27 mouse cellular contexts compared by ENCODE assay signal in genomic region chr3:101391991-101392390, GRCm38 (mm10). TPM values are rescaled to one million over a fixed set of nuclear protein-coding genes. Genes with fewer than 3 reads are reported as not detected.
DNase-seq lines count a peak whose midpoint lies in the region; ATAC-seq and TF ChIP-seq lines count a peak whose summit lies in the region.
"Had no signal": no experiment of that assay in that cellular context is flagged by ENCODE, and none has a peak within 500 bp of the region (broad histone marks: within the 10 kb centered on the region; RNA-seq: fewer than 3 reads in every experiment).

No protein-coding gene starts in this region.

- H3K36me3 ChIP-seq in kidney, embryonic 14.5 days (ENCODE audit: control insufficient read depth, insufficient read depth, low read length), result no peaks in the 10 kb centered on the region
- no peaks in the 10 kb centered on the region for H3K36me3 ChIP-seq in small intestine, adult 2 months (ENCODE audit: control insufficient read depth, insufficient read depth, low read length)
- H3K36me3 ChIP-seq: embryonic facial prominence, embryonic 12.5 days; forebrain, embryonic 10.5 days; forebrain, embryonic 15.5 days; heart, embryonic 12.5 days; hindbrain, embryonic 13.5 days; limb, embryonic 13.5 days; midbrain, embryonic 10.5 days; midbrain, embryonic 15.5 days had no signal

- H3K4me3 ChIP-seq in gastrocnemius, adult 2 months, result no peak overlapping the region
- no peak overlapping the region for H3K4me3 ChIP-seq in kidney, embryonic 14.5 days (ENCODE audit: low read length)
- H3K4me3 ChIP-seq in small intestine, adult 2 months (ENCODE audit: low read depth, low read length), result no peak overlapping the region
- H3K4me3 ChIP-seq: embryonic facial prominence, embryonic 12.5 days; forebrain, embryonic 10.5 days; forebrain, embryonic 15.5 days; heart, adult 2 months; heart, embryonic 12.5 days; hindbrain, embryonic 13.5 days; limb, embryonic 13.5 days; midbrain, embryonic 10.5 days; midbrain, embryonic 15.5 days had no signal

- WGBS in kidney, embryonic 14.5 days, result 96% methylated on average over 6 of the region's 6 CpGs
- WGBS in small intestine, adult 2 months, result 60% methylated on average over 6 of the region's 6 CpGs

- H3K27ac ChIP-seq in gastrocnemius, adult 2 months, result peak overlapping the region; percentile 84
- no peak overlapping the region for H3K27ac ChIP-seq in kidney, embryonic 14.5 days (ENCODE audit: low read depth, low read length)
- H3K27ac ChIP-seq in small intestine, adult 2 months (ENCODE audit: insufficient read depth, low read depth, low read length), result peak overlapping the region; percentile 85
- H3K27ac ChIP-seq: forebrain, embryonic 10.5 days; forebrain, embryonic 15.5 days; hindbrain, embryonic 13.5 days; liver, embryonic 14.5 days; midbrain, embryonic 10.5 days; midbrain, embryonic 15.5 days; stomach, postnatal 0 days had no signal

- DNase-seq in gastrocnemius, adult 2 months, result no peak
- DNase-seq in gastrocnemius, postnatal 36 days, result no peak
- DNase-seq in kidney, adult 8-10 months, result peak; percentile 75 to 80
- peak; percentile 44 for DNase-seq in kidney, postnatal 14 days
- no peak for DNase-seq in left cerebral cortex, postnatal 25 days (ENCODE audit: low spot score in 2 of 2)
- DNase-seq: adrenal gland, adult 8-10 months; cerebellum, adult 2 months; cerebellum, postnatal 25 days; heart, adult 2 months; heart, postnatal 4 days; lung, embryonic 14.5 days; right cerebral cortex, adult 18-20 months; thymus, adult 18-20 months; thymus, postnatal 25 days had no signal

- no peak for TF ChIP-seq CTCF in gastrocnemius, adult 2 months (IDR thresholded peaks at IDR 0.05)
- no peak for TF ChIP-seq CTCF in small intestine, adult 2 months (IDR thresholded peaks at IDR 0.05; ENCODE audit: extremely low read depth, insufficient read length, insufficient replicate concordance, low read depth, low read length)

- ATAC-seq in kidney, embryonic 14.5 days (ENCODE audit: low FRiP score, low TSS enrichment), result no peak
- ATAC-seq: forebrain, embryonic 15.5 days; midbrain, embryonic 15.5 days had no signal

- TF ChIP-seq POLR2A in small intestine, adult 2 months (IDR thresholded peaks at IDR 0.05; ENCODE audit: low read depth, low read length), result no peak

- H3K4me2 ChIP-seq in kidney, embryonic 14.5 days (replicated peaks; ENCODE audit: low read depth, low read length), result no peak overlapping the region
- H3K4me2 ChIP-seq: embryonic facial prominence, embryonic 12.5 days; forebrain, embryonic 15.5 days; heart, embryonic 12.5 days; hindbrain, embryonic 13.5 days; limb, embryonic 13.5 days; lung, embryonic 14.5 days; midbrain, embryonic 15.5 days had no signal

- no peak overlapping the region for H3K9ac ChIP-seq in kidney, embryonic 14.5 days (ENCODE audit: low read depth, low read length)
- H3K9ac ChIP-seq: embryonic facial prominence, embryonic 12.5 days; forebrain, embryonic 15.5 days; heart, embryonic 12.5 days; hindbrain, embryonic 13.5 days; limb, embryonic 13.5 days; liver, embryonic 14.5 days; lung, embryonic 14.5 days; midbrain, embryonic 15.5 days had no signal

- H3K4me1 ChIP-seq in kidney, embryonic 14.5 days (ENCODE audit: control insufficient read depth, insufficient read depth, low read length), result peaks cover 33% of the 10 kb centered on the region
- peaks cover 39% of the 10 kb centered on the region for H3K4me1 ChIP-seq in small intestine, adult 2 months (ENCODE audit: control insufficient read depth, insufficient read depth, insufficient read length, low read length)

- intact Hi-C loops in gastrocnemius, adult 2 months (cut with DNase I), result no loop called here
- intact Hi-C loops in gastrocnemius, postnatal 36 days (cut with DNase I), result no loop called here
- intact Hi-C loops in left cerebral cortex, postnatal 25 days (cut with DNase I), result no loop called here

- no peaks in the 10 kb centered on the region for H3K9me3 ChIP-seq in kidney, embryonic 14.5 days (ENCODE audit: control insufficient read depth, low read length)
- H3K9me3 ChIP-seq: embryonic facial prominence, embryonic 12.5 days; forebrain, embryonic 10.5 days; forebrain, embryonic 15.5 days; G1E; heart, embryonic 12.5 days; hindbrain, embryonic 13.5 days; limb, embryonic 13.5 days; midbrain, embryonic 10.5 days; midbrain, embryonic 15.5 days had no signal

- no peaks in the 10 kb centered on the region for H3K27me3 ChIP-seq in kidney, embryonic 14.5 days (ENCODE audit: control insufficient read depth, insufficient read depth, low read length)
- no peaks in the 10 kb centered on the region for H3K27me3 ChIP-seq in small intestine, adult 2 months (ENCODE audit: control insufficient read depth, insufficient read depth, low read length)
- H3K27me3 ChIP-seq: embryonic facial prominence, embryonic 12.5 days; forebrain, embryonic 15.5 days; heart, embryonic 12.5 days; hindbrain, embryonic 13.5 days; limb, embryonic 13.5 days; midbrain, embryonic 15.5 days had no signal

RNA-seq across cellular contexts. Expression of gene Igsf3, which starts 15.1 kb away (rescaled TPM):
- 1 to 10 TPM; 3.0 to 3.2 TPM for total RNA-seq in gastrocnemius, adult 2 months (2021)
- 1 to 10 TPM; 3.9 to 4.1 TPM for total RNA-seq in gastrocnemius, postnatal 36 days (2021)
- 15.1 and 16.9 TPM in 2 replicates for polyA plus RNA-seq in kidney, embryonic 14.5 days (2014; fragmentation: Nextera tagmentation; extraction: Ambion mirVana)
- 7.2 and 17.0 TPM in 2 replicates for polyA plus RNA-seq in small intestine, adult 2 months (2012; rRNA removed)
- total RNA-seq in left cerebral cortex, postnatal 25 days (2021), result 10 to 100 TPM; 21.4 to 22.0 TPM

Comparison
In these comparisons a context has a peak if more than half of its experiments do, and no peak if none do; other contexts are left out.
1. DNase-seq: peak in kidney, adult 8-10 months (2 of 2) and kidney, postnatal 14 days (single experiment); none in gastrocnemius, adult 2 months (single experiment), gastrocnemius, postnatal 36 days (0 of 2) and left cerebral cortex, postnatal 25 days (0 of 2).
2. RNA of gene Igsf3, which starts 15.1 kb away (total RNA-seq): 21.4 to 22.0 TPM in left cerebral cortex, postnatal 25 days; 3.9 to 4.1 TPM in gastrocnemius, postnatal 36 days and 3.0 to 3.2 TPM in gastrocnemius, adult 2 months; every median in the first group is over 4 times any median in the second.